Mouse (Mus musculus): ENCODE data around the gene Syt7. TPM values are rescaled to one million over a fixed set of nuclear protein-coding genes. Genes with fewer than 3 reads are reported as not detected.

Gene Syt7
- total RNA-seq, 2 experiments from 2014 or later = 331 to 365 TPM

- intact Hi-C loops (cut with DNase I) = no loop called here
- DNase-seq (ENCODE audit: low spot score in 2 of 2) = no peak
Observed at GRCm38 (mm10) chr19:10375260-10375659, 13.6 kb upstream of the Syt7 start.

GRCm38 (mm10) chr19:10379978-10380377, 8.9 kb upstream of the Syt7 start:
- intact Hi-C loops (cut with DNase I) = no loop called here
- no peak for DNase-seq (ENCODE audit: low spot score in 2 of 2)

GRCm38 (mm10) chr19:10387660-10388059, 1.2 kb upstream of the Syt7 start:
- intact Hi-C loops (cut with DNase I) = loop anchor here (2.0 kb wide), 1 partner anchor 47 kb away; no protein-coding TSS in a partner anchor

GRCm38 (mm10) chr19:10389391-10390098, 655 bp downstream of the Syt7 start:
- peak; percentile 54 to 58 for DNase-seq (ENCODE audit: low spot score in 2 of 2)
- intact Hi-C loops (cut with DNase I) = loop anchor here (2.0 kb wide), 1 partner anchor 49 kb away; no protein-coding TSS in a partner anchor

More at GRCm38 (mm10) chr19:10387660-10388059, 1.2 kb upstream of the Syt7 start:
- DNase-seq (ENCODE audit: low spot score in 2 of 2) = no peak

- DNase-seq (ENCODE audit: low spot score in 2 of 2) = no peak
- intact Hi-C loops (cut with DNase I) = no loop called here
Observed at GRCm38 (mm10) chr19:10390099-10390680, 1.3 kb downstream of the Syt7 start.

- no peak for DNase-seq (ENCODE audit: low spot score in 2 of 2)
- intact Hi-C loops (cut with DNase I) = no loop called here
Observed at GRCm38 (mm10) chr19:10391028-10391427, 2.1 kb downstream of the Syt7 start.

- intact Hi-C loops (cut with DNase I) = no loop called here
- no peak for DNase-seq (ENCODE audit: low spot score in 2 of 2)
Observed at GRCm38 (mm10) chr19:10391995-10392394, 3.1 kb downstream of the Syt7 start.

- no peak for DNase-seq (ENCODE audit: low spot score in 2 of 2)
- intact Hi-C loops (cut with DNase I) = no loop called here
Observed at GRCm38 (mm10) chr19:10393471-10393870, 4.6 kb downstream of the Syt7 start.

- intact Hi-C loops (cut with DNase I) = no loop called here
- no peak for DNase-seq (ENCODE audit: low spot score in 2 of 2)
Observed at GRCm38 (mm10) chr19:10393874-10394500, 5.1 kb downstream of the Syt7 start.

GRCm38 (mm10) chr19:10395174-10395573, 6.3 kb downstream of the Syt7 start:
- intact Hi-C loops (cut with DNase I) = loop anchor here (5.0 kb wide), 1 partner anchor 37 kb away; no protein-coding TSS in a partner anchor
- no peak for DNase-seq (ENCODE audit: low spot score in 2 of 2)

- intact Hi-C loops (cut with DNase I) = loop anchor here (5.0 kb wide), 1 partner anchor 35 kb away; no protein-coding TSS in a partner anchor
- DNase-seq (ENCODE audit: low spot score in 2 of 2) = no peak
Observed at GRCm38 (mm10) chr19:10396962-10397361, 8.1 kb downstream of the Syt7 start.

GRCm38 (mm10) chr19:10397479-10398153, 8.7 kb downstream of the Syt7 start:
- DNase-seq (ENCODE audit: low spot score in 2 of 2) = peak; percentile 82 to 89
- intact Hi-C loops (cut with DNase I) = loop anchor here (5.0 kb wide), 1 partner anchor 35 kb away; no protein-coding TSS in a partner anchor

GRCm38 (mm10) chr19:10398296-10398695, 9.4 kb downstream of the Syt7 start:
- intact Hi-C loops (cut with DNase I) = loop anchor here (5.0 kb wide), 1 partner anchor 34 kb away; no protein-coding TSS in a partner anchor

GRCm38 (mm10) chr19:10402771-10403494, 14.0 kb downstream of the Syt7 start:
- intact Hi-C loops (cut with DNase I) = no loop called here
- DNase-seq (ENCODE audit: low spot score in 2 of 2) = peak in 1 of 2 experiments; percentile 64

More at GRCm38 (mm10) chr19:10398296-10398695, 9.4 kb downstream of the Syt7 start:
- peak; percentile 88 to 93 for DNase-seq (ENCODE audit: low spot score in 2 of 2)

- intact Hi-C loops (cut with DNase I) = no loop called here
- DNase-seq (ENCODE audit: low spot score in 2 of 2) = no peak
Observed at GRCm38 (mm10) chr19:10403593-10404380, 14.9 kb downstream of the Syt7 start.

- intact Hi-C loops (cut with DNase I) = no loop called here
- DNase-seq (ENCODE audit: low spot score in 2 of 2) = no peak
Observed at GRCm38 (mm10) chr19:10404424-10404823, 15.5 kb downstream of the Syt7 start.

- intact Hi-C loops (cut with DNase I) = no loop called here
- no peak for DNase-seq (ENCODE audit: low spot score in 2 of 2)
Observed at GRCm38 (mm10) chr19:10404911-10405310, 16.0 kb downstream of the Syt7 start.

GRCm38 (mm10) chr19:10413701-10414242, 24.9 kb downstream of the Syt7 start:
- no peak for DNase-seq (ENCODE audit: low spot score in 2 of 2)
- intact Hi-C loops (cut with DNase I) = no loop called here

Data from left cerebral cortex, postnatal 36 days (tissue).